Mouse (Mus musculus): ENCODE data around the gene Zfp655.

GRCm38 (mm10) chr5:145249520-145249919 lies 18.0 kb downstream of the Zfp655 start:
- no peak for TF ChIP-seq POLR2A (IDR thresholded peaks at IDR 0.05; ENCODE audit: extremely low read depth, insufficient read depth, low read length)
- no peak for TF ChIP-seq CTCF (IDR thresholded peaks at IDR 0.05; ENCODE audit: low read depth, low read length)

Data from liver, adult 2 months (tissue).